Mouse (Mus musculus) inflammation-experienced regulatory T-cells, adult 6 months (primary cell): ENCODE results near the gene Olfr1297. TPM values are rescaled to one million over a fixed set of nuclear protein-coding genes. Genes with fewer than 3 reads are reported as not detected.

Experiments used
- ATAC-seq: one replicate; pipeline ENCODE4 v1.8.0; 2017
- polyA plus RNA-seq, 3 experiments: library from polyadenylated mRNA; unstranded; fragments of 100-300 nt; shearing (Covaris generic); gene quantifications; one replicate each; pipeline ENCODE4 v1.2.1; 2017

Gene Olfr1297
- polyA plus RNA-seq: not detected

DNA sequence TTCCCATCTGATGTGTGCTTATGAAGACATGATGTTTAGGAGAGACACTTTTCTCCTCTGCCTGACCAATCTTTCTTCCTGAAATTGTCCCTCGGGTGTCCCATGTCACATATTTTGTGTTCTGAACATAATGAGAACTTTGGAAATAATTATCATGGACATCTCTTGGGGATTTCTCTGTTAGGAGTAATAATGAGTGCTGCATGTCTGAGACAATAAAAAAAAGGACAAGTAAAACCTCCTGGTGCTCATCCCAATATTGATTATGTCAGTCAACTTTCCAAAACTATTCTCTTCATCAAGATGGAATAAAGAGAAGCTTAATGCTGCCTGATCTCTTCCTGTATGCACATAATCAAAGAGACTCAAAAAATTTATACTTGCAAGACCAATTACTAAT lies at the start of gene Olfr1297:
Gene Olfr1297, minus strand, starts transcription at position 101 of the 400 bp plus-strand sequence.
- no peak for ATAC-seq

DNA sequence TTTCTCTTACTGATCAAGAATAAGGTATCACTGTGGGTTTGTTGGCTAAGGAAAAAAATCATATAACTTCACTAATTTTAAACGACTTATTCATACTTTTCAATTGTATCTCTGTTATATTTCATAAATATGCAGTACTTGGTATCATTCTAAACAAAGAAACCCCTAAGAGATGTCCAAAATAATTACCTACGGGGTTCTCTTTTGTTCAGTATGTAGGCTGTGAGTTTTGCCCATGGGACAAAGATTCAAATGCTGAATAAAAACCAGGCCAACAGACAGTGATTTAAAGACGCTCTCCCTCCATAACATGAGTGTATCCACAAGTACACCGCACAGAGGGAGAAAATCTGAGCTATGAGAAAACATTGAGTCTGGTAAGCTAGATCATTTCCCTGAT lies 34.8 kb upstream of the Olfr1297 start, which contains the start of gene Olfr1299:
Gene Olfr1299, plus strand, starts transcription at position 301 of the 400 bp plus-strand sequence.
- no peak for ATAC-seq

DNA sequence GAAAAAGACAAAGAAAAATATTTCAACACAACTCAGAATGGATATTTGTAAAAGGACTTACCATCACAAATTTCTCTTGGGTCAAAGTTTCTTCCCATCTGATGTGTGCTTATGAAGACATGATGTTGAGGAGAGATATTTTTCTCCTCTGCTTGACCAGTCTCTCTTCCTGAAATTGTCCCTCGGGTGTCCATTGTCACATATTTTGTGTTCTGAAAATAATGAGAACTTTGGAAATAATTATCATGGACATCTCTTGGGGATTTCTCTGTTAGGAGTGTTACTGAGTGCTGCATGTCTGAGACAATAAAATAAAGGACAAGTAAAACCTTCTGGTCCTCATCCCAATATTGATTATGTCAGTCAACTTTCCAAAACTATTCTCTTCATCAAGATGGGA lies 22.8 kb upstream of the Olfr1297 start, which contains the start of gene Olfr1298:
Gene Olfr1298, minus strand, starts transcription at position 101 of the 400 bp plus-strand sequence.
- ATAC-seq: no peak

DNA sequence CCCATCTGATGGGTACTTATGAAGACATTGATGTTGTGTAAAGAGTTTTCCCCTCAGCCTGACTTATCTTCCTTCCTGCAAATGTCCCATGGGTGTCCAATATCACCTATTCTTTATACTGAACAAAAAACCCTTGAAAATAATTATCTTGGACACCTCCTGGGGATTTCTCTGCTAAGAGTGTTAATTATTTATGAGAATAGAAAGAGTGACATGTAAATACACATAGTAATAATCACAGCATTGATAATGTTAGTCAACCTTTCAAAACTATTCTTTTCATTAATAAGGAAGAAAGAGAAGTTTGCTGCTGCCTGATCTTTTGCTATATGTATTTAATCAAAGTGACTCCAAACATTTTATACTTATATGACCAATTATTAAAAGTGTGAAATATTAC lies 56.7 kb downstream of the Olfr1297 start, which contains the start of gene Olfr1295:
Gene Olfr1295, minus strand, starts transcription at position 101 of the 400 bp plus-strand sequence.
- ATAC-seq: no peak

Other genes with a start within 250 kb of the Olfr1297 start
- gene Olfr1286, start 203.4 kb downstream of the Olfr1297 start, polyA plus RNA-seq: not detected
- not detected for gene Olfr1287, start 177.4 kb downstream of the Olfr1297 start, polyA plus RNA-seq
- not detected for gene Olfr1288, start 152.4 kb downstream of the Olfr1297 start, polyA plus RNA-seq
- gene Olfr1289, start 145.7 kb downstream of the Olfr1297 start, polyA plus RNA-seq: not detected
- gene Olfr1290, start 132.7 kb downstream of the Olfr1297 start, polyA plus RNA-seq: not detected
- gene Olfr1291-ps1, start 129.3 kb downstream of the Olfr1297 start, polyA plus RNA-seq: under 1 TPM in 1 of 3 experiments, not detected in 2; 0.07 TPM
- not detected for gene Olfr1293-ps, start 101.3 kb downstream of the Olfr1297 start, polyA plus RNA-seq
- gene Olfr1294, start 86.2 kb downstream of the Olfr1297 start, polyA plus RNA-seq: not detected
- not detected for gene Olfr1295, start 56.8 kb downstream of the Olfr1297 start, polyA plus RNA-seq
- gene Olfr1298, start 22.7 kb upstream of the Olfr1297 start, polyA plus RNA-seq: not detected
- not detected for gene Olfr1299, start 34.9 kb upstream of the Olfr1297 start, polyA plus RNA-seq
- not detected for gene Olfr1301, start 124.5 kb upstream of the Olfr1297 start, polyA plus RNA-seq
- not detected for gene Olfr1302, start 150.9 kb upstream of the Olfr1297 start, polyA plus RNA-seq
- not detected for gene Olfr1303, start 193.8 kb upstream of the Olfr1297 start, polyA plus RNA-seq